In genomic region chr14:122462689-122463079, GRCm38 (mm10) we compare ENCODE assay signal across 13 mouse cellular contexts. TPM values are rescaled to one million over a fixed set of nuclear protein-coding genes. Genes with fewer than 3 reads are reported as not detected.
DNase-seq lines count a peak whose midpoint lies in the region; ATAC-seq and TF ChIP-seq lines count a peak whose summit lies in the region.
"Had no signal": no experiment of that assay in that cellular context is flagged by ENCODE, and none has a peak within 500 bp of the region (broad histone marks: within the 10 kb centered on the region; RNA-seq: fewer than 3 reads in every experiment).

No protein-coding gene starts in this region.

- H3K27ac ChIP-seq in ES-Bruce4 (ENCODE audit: insufficient read depth, low read length): no peak overlapping the region
- peak overlapping the region; percentile 91 for H3K27ac ChIP-seq in forebrain, embryonic 15.5 days (replicated peaks)
- peak overlapping the region; percentile 96 for H3K27ac ChIP-seq in midbrain, embryonic 12.5 days (replicated peaks)
- H3K27ac ChIP-seq: heart, embryonic 15.5 days had no signal

- TF ChIP-seq EP300 in ES-Bruce4 (IDR thresholded peaks at IDR 0.05; ENCODE audit: insufficient read depth, low read depth, low read length): no peak

- ATAC-seq in forebrain, embryonic 15.5 days (replicated peaks): no peak
- no peak for ATAC-seq in midbrain, embryonic 12.5 days (ENCODE audit: low FRiP score, low read depth)
- ATAC-seq in erythroblast, adult 5-6 weeks (replicated peaks; ENCODE audit: low FRiP score, poor library complexity, severe bottlenecking): no peak

- H3K9ac ChIP-seq in ES-Bruce4 (ENCODE audit: low read depth, poor library complexity, severe bottlenecking): peak overlapping the region; percentile 95
- peak overlapping the region; percentile 58 for H3K9ac ChIP-seq in forebrain, embryonic 15.5 days (replicated peaks)
- H3K9ac ChIP-seq in midbrain, embryonic 12.5 days (replicated peaks): peak overlapping the region; percentile 84
- H3K9ac ChIP-seq: heart, embryonic 15.5 days had no signal

- TF ChIP-seq POLR2A in ES-Bruce4 (IDR thresholded peaks at IDR 0.05; ENCODE audit: insufficient read depth, low read length): no peak

- H3K36me3 ChIP-seq in ES-Bruce4 (ENCODE audit: control insufficient read depth, insufficient read depth, low read length, poor library complexity, severe bottlenecking): no peaks in the 10 kb centered on the region
- H3K36me3 ChIP-seq in forebrain, embryonic 15.5 days: no peaks in the 10 kb centered on the region
- H3K36me3 ChIP-seq in midbrain, embryonic 12.5 days: no peaks in the 10 kb centered on the region
- H3K36me3 ChIP-seq: heart, embryonic 15.5 days had no signal

- peaks cover 2% of the 10 kb centered on the region for H3K4me1 ChIP-seq in ES-Bruce4 (ENCODE audit: control insufficient read depth, insufficient read depth, low read length)
- H3K4me1 ChIP-seq in forebrain, embryonic 15.5 days: peaks cover 30% of the 10 kb centered on the region
- H3K4me1 ChIP-seq in midbrain, embryonic 12.5 days: peaks cover 33% of the 10 kb centered on the region

- peak; percentile 52 for DNase-seq in cerebellum, adult 9-11 months
- no peak for DNase-seq in spleen, adult 18-20 months
- DNase-seq in frontal cortex, adult 2 months (ENCODE audit: extremely low spot score in 1 of 2, low spot score in 1 of 2): no peak
- DNase-seq in spleen, postnatal 10 days (ENCODE audit: low spot score in 2 of 2): no peak

- peak overlapping the region; percentile 85 for H3K4me2 ChIP-seq in forebrain, embryonic 15.5 days (replicated peaks)
- peak overlapping the region; percentile 78 for H3K4me2 ChIP-seq in midbrain, embryonic 12.5 days (replicated peaks)

- no peak for TF ChIP-seq CTCF in ES-Bruce4 (IDR thresholded peaks at IDR 0.05; ENCODE audit: low read depth, low read length)

- no peaks in the 10 kb centered on the region for H3K9me3 ChIP-seq in ES-Bruce4 (replicated peaks; ENCODE audit: control insufficient read depth, insufficient read depth, low read length, poor library complexity, severe bottlenecking)
- no peaks in the 10 kb centered on the region for H3K9me3 ChIP-seq in forebrain, embryonic 15.5 days
- no peaks in the 10 kb centered on the region for H3K9me3 ChIP-seq in midbrain, embryonic 12.5 days
- H3K9me3 ChIP-seq: heart, embryonic 15.5 days had no signal

- 6% methylated on average over 17 of the region's 17 CpGs for WGBS in forebrain, embryonic 15.5 days
- WGBS in midbrain, embryonic 12.5 days: 5% methylated on average over 17 of the region's 17 CpGs

- peaks cover 5% of the 10 kb centered on the region for H3K27me3 ChIP-seq in ES-Bruce4 (ENCODE audit: control insufficient read depth, insufficient read depth, low read length, poor library complexity, severe bottlenecking)
- H3K27me3 ChIP-seq in forebrain, embryonic 15.5 days: peaks cover 45% of the 10 kb centered on the region
- H3K27me3 ChIP-seq in midbrain, embryonic 12.5 days: peaks cover 80% of the 10 kb centered on the region

- peak overlapping the region; percentile 85 for H3K4me3 ChIP-seq in ES-Bruce4 (ENCODE audit: low read depth, low read length)
- H3K4me3 ChIP-seq in forebrain, embryonic 15.5 days: peak overlapping the region; percentile 51
- H3K4me3 ChIP-seq in midbrain, embryonic 12.5 days: peak overlapping the region; percentile 66

RNA-seq across cellular contexts. Expression of gene Zic5, which starts 2.8 kb away (rescaled TPM):
- polyA plus RNA-seq in ES-Bruce4 (2011; ENCODE audit: insufficient read depth, insufficient read length, low read depth, missing spikeins): 24.8 and 26.6 TPM in 2 replicates
- 14.2 and 15.2 TPM in 2 replicates for polyA plus RNA-seq in forebrain, embryonic 15.5 days (2015; fragmentation: Nextera tagmentation; extraction: Ambion mirVana)
- 15.7 and 30.2 TPM in 2 replicates for polyA plus RNA-seq in midbrain, embryonic 12.5 days (2016; fragmentation: Nextera tagmentation; extraction: Ambion mirVana)
- total RNA-seq in erythroblast, adult 5-6 weeks (2015; ENCODE audit: low replicate concordance): not detected in 2 replicates
- total RNA-seq in erythroblast, adult 5-6 weeks (2017; ENCODE audit: low replicate concordance): not detected in 2 replicates
- polyA plus RNA-seq in frontal cortex, adult 2 months (2012; rRNA removed): 2.9 and 3.4 TPM in 2 replicates
- total RNA-seq: common myeloid progenitor, adult 5-6 weeks; liver, adult 2 months; neutrophil, adult 5-6 weeks had no signal
- polyA plus RNA-seq: liver, adult 2 months; thymus, postnatal 0 days had no signal

RNA-seq across cellular contexts. Expression of gene Gm5089, which starts 11.8 kb away (rescaled TPM):
- polyA plus RNA-seq in ES-Bruce4 (2011; ENCODE audit: insufficient read depth, insufficient read length, low read depth, missing spikeins): 0.33 and 0.40 TPM in 2 replicates
- polyA plus RNA-seq in forebrain, embryonic 15.5 days (2015; fragmentation: Nextera tagmentation; extraction: Ambion mirVana): 0.74 and 0.75 TPM in 2 replicates
- 1.7 and 2.6 TPM in 2 replicates for polyA plus RNA-seq in midbrain, embryonic 12.5 days (2016; fragmentation: Nextera tagmentation; extraction: Ambion mirVana)
- total RNA-seq in erythroblast, adult 5-6 weeks (2015; ENCODE audit: low replicate concordance): not detected in 2 replicates
- not detected in 2 replicates for total RNA-seq in erythroblast, adult 5-6 weeks (2017; ENCODE audit: low replicate concordance)
- polyA plus RNA-seq in frontal cortex, adult 2 months (2012; rRNA removed): 0.06 and 0.10 TPM in 2 replicates
- total RNA-seq: common myeloid progenitor, adult 5-6 weeks; liver, adult 2 months; neutrophil, adult 5-6 weeks had no signal
- polyA plus RNA-seq: heart, embryonic 15.5 days; liver, adult 2 months; thymus, postnatal 0 days had no signal

RNA-seq across cellular contexts. Expression of gene Zic2, which starts 12.6 kb away (rescaled TPM):
- 25.2 and 27.0 TPM in 2 replicates for polyA plus RNA-seq in ES-Bruce4 (2011; ENCODE audit: insufficient read depth, insufficient read length, low read depth, missing spikeins)
- 8.4 and 9.3 TPM in 2 replicates for polyA plus RNA-seq in forebrain, embryonic 15.5 days (2015; fragmentation: Nextera tagmentation; extraction: Ambion mirVana)
- polyA plus RNA-seq in midbrain, embryonic 12.5 days (2016; fragmentation: Nextera tagmentation; extraction: Ambion mirVana): 14.2 and 21.1 TPM in 2 replicates
- not detected in 2 replicates for total RNA-seq in erythroblast, adult 5-6 weeks (2015; ENCODE audit: low replicate concordance)
- total RNA-seq in erythroblast, adult 5-6 weeks (2017; ENCODE audit: low replicate concordance): not detected in 2 replicates
- polyA plus RNA-seq in frontal cortex, adult 2 months (2012; rRNA removed): 21.3 and 21.5 TPM in 2 replicates
- total RNA-seq: common myeloid progenitor, adult 5-6 weeks; liver, adult 2 months; neutrophil, adult 5-6 weeks had no signal
- polyA plus RNA-seq: heart, embryonic 15.5 days; liver, adult 2 months; thymus, postnatal 0 days had no signal

RNA-seq across cellular contexts. Expression of gene Gm10837, which starts 27.7 kb away (rescaled TPM):
- not detected in 2 replicates for polyA plus RNA-seq in ES-Bruce4 (2011; ENCODE audit: insufficient read depth, insufficient read length, low read depth, missing spikeins)
- polyA plus RNA-seq in forebrain, embryonic 15.5 days (2015; fragmentation: Nextera tagmentation; extraction: Ambion mirVana): 0.57 and 0.63 TPM in 2 replicates
- 0.31 and 0.68 TPM in 2 replicates for polyA plus RNA-seq in midbrain, embryonic 12.5 days (2016; fragmentation: Nextera tagmentation; extraction: Ambion mirVana)
- not detected in 2 replicates for total RNA-seq in erythroblast, adult 5-6 weeks (2015; ENCODE audit: low replicate concordance)
- not detected in 2 replicates for total RNA-seq in erythroblast, adult 5-6 weeks (2017; ENCODE audit: low replicate concordance)
- polyA plus RNA-seq in frontal cortex, adult 2 months (2012; rRNA removed): not detected in 2 replicates
- total RNA-seq: common myeloid progenitor, adult 5-6 weeks; liver, adult 2 months; neutrophil, adult 5-6 weeks had no signal
- polyA plus RNA-seq: heart, embryonic 15.5 days; liver, adult 2 months; thymus, postnatal 0 days had no signal
